In the genomic region with DNA sequence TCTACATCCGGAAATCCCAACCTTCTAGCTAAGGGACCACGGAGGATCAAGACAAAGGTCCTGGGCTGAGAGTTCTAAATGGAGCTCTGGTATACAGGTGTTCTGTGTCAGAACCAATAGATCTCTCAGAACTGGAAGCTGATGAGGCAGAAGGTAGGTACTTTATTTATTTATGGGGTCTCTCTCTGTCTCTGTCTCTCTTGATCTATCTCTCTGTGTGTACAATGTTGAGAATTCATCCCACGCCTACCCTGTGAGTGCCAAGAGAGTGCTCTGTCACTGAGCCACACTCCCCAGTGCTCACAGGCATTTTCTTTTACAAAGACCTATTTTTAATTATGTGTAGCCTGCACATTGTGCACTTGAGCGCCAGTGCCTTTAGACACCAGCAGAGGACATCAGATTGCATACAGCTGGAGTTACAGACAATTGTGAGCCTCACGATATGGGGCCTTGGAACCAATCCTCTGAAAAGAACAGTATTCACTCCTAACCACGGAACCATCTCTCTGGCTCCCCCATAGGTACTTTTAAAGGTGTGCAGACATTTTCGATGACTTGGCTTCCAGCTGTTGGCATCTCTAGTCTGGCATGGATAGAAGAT, we compare ENCODE assay signal across 8 mouse cellular contexts. TPM values are rescaled to one million over a fixed set of nuclear protein-coding genes. Genes with fewer than 3 reads are reported as not detected.
DNase-seq lines count a peak whose midpoint lies in the region; ATAC-seq and TF ChIP-seq lines count a peak whose summit lies in the region.

Metap2 (minus strand) TSS at position 51 of the 604 bp plus-strand sequence.

- no peak within 1 kb of the TSS for H3K9ac ChIP-seq in forebrain, embryonic 16.5 days (replicated peaks; ENCODE audit: low read depth, low read length)
- H3K9ac ChIP-seq in hindbrain, embryonic 14.5 days: no peak within 1 kb of the TSS
- H3K9ac ChIP-seq in liver, embryonic 16.5 days (ENCODE audit: low read depth, low read length): no peak within 1 kb of the TSS

- no peaks in the 10 kb centered on the region for H3K27me3 ChIP-seq in cerebellum, adult 2 months (ENCODE audit: control insufficient read depth, insufficient read depth, low read length)
- H3K27me3 ChIP-seq in forebrain, embryonic 16.5 days (replicated peaks; ENCODE audit: control insufficient read depth, insufficient read depth, low read length): no peaks in the 10 kb centered on the region
- no peaks in the 10 kb centered on the region for H3K27me3 ChIP-seq in hindbrain, embryonic 14.5 days (ENCODE audit: control insufficient read depth, insufficient read depth, low read length)
- H3K27me3 ChIP-seq in liver, embryonic 16.5 days (ENCODE audit: control insufficient read depth, insufficient read depth, low read depth, low read length): no peaks in the 10 kb centered on the region; the same call in 1 of the 2 replicates

- ATAC-seq in forebrain, embryonic 16.5 days: no peak
- ATAC-seq in hindbrain, embryonic 14.5 days (ENCODE audit: low FRiP score): no peak
- no peak for ATAC-seq in liver, embryonic 16.5 days (ENCODE audit: low read depth)

- TF ChIP-seq CTCF in cerebellum, adult 2 months (IDR thresholded peaks at IDR 0.05; ENCODE audit: borderline replicate concordance, insufficient read depth, low read depth, low read length): no peak

- H3K4me3 ChIP-seq in cerebellum, adult 2 months (replicated peaks; ENCODE audit: insufficient read depth, low read depth, low read length): no peak within 1 kb of the TSS
- H3K4me3 ChIP-seq in forebrain, embryonic 16.5 days (replicated peaks; ENCODE audit: low read length): no peak within 1 kb of the TSS
- no peak within 1 kb of the TSS for H3K4me3 ChIP-seq in hindbrain, embryonic 14.5 days (replicated peaks; ENCODE audit: low read length)
- H3K4me3 ChIP-seq in liver, embryonic 16.5 days (ENCODE audit: low read depth, low read length): no peak within 1 kb of the TSS

- no peaks in the 10 kb centered on the region for H3K9me3 ChIP-seq in forebrain, embryonic 16.5 days (ENCODE audit: control insufficient read depth, low read length)
- no peaks in the 10 kb centered on the region for H3K9me3 ChIP-seq in hindbrain, embryonic 14.5 days (ENCODE audit: control insufficient read depth, low read length)
- no peaks in the 10 kb centered on the region for H3K9me3 ChIP-seq in liver, embryonic 16.5 days (replicated peaks; ENCODE audit: control insufficient read depth, low read length)

- no peak for TF ChIP-seq POLR2A in cerebellum, adult 2 months (IDR thresholded peaks at IDR 0.05; ENCODE audit: borderline replicate concordance, insufficient read depth, low read length)

- H3K27ac ChIP-seq in cerebellum, adult 2 months (ENCODE audit: insufficient read depth, low read length): no peak within 1 kb of the TSS
- no peak within 1 kb of the TSS for H3K27ac ChIP-seq in forebrain, embryonic 16.5 days (ENCODE audit: low read length)
- no peak within 1 kb of the TSS for H3K27ac ChIP-seq in hindbrain, embryonic 14.5 days
- H3K27ac ChIP-seq in liver, embryonic 16.5 days (ENCODE audit: low read length): no peak within 1 kb of the TSS

- H3K4me1 ChIP-seq in cerebellum, adult 2 months (ENCODE audit: control insufficient read depth, insufficient read depth, low read length): no peaks in the 10 kb centered on the region
- H3K4me1 ChIP-seq in forebrain, embryonic 16.5 days (replicated peaks; ENCODE audit: control insufficient read depth, insufficient read depth, low read length): no peaks in the 10 kb centered on the region
- H3K4me1 ChIP-seq in hindbrain, embryonic 14.5 days (replicated peaks; ENCODE audit: control insufficient read depth, insufficient read depth, low read length): no peaks in the 10 kb centered on the region
- H3K4me1 ChIP-seq in liver, embryonic 16.5 days (ENCODE audit: control insufficient read depth, low read depth, low read length): peaks cover 17% of the 10 kb centered on the region

- no peaks in the 10 kb centered on the region for H3K36me3 ChIP-seq in forebrain, embryonic 16.5 days (ENCODE audit: control insufficient read depth, insufficient read depth)
- H3K36me3 ChIP-seq in hindbrain, embryonic 14.5 days (replicated peaks; ENCODE audit: control insufficient read depth, insufficient read depth): no peaks in the 10 kb centered on the region
- H3K36me3 ChIP-seq in liver, embryonic 16.5 days (ENCODE audit: control insufficient read depth, insufficient read depth): no peaks in the 10 kb centered on the region

- WGBS in cerebellum, adult 2 months: 47% methylated on average over 7 of the region's 7 CpGs
- 61% methylated on average over 7 of the region's 7 CpGs for WGBS in forebrain, embryonic 16.5 days
- WGBS in hindbrain, embryonic 14.5 days: 71% methylated on average over 7 of the region's 7 CpGs
- WGBS in liver, embryonic 16.5 days (ENCODE audit: insufficient replicate concordance): 67% methylated on average over 7 of the region's 7 CpGs

- DNase-seq in cerebellum, adult 2 months: no peak
- DNase-seq in cerebellum, adult 11-12 months: no peak
- peak; percentile 23 for DNase-seq in ZHBTc4 (ENCODE audit: low read depth, low spot score)
- DNase-seq in hindbrain, embryonic 14.5 days (ENCODE audit: low spot score): no peak
- DNase-seq in right cerebral cortex, postnatal 14 days: no peak
- DNase-seq in cerebellum, adult 8-10 months: no peak

- no peak within 1 kb of the TSS for H3K4me2 ChIP-seq in forebrain, embryonic 16.5 days (ENCODE audit: low read length)
- H3K4me2 ChIP-seq in hindbrain, embryonic 14.5 days (replicated peaks): no peak within 1 kb of the TSS
- H3K4me2 ChIP-seq in liver, embryonic 16.5 days (ENCODE audit: low read depth, low read length): no peak within 1 kb of the TSS

RNA-seq across cellular contexts. Expression of gene Metap2, which starts in this region (rescaled TPM):
- 115 and 131 TPM in 2 replicates for polyA plus RNA-seq in cerebellum, adult 2 months (2012; rRNA removed)
- 147 and 156 TPM in 2 replicates for polyA plus RNA-seq in forebrain, embryonic 16.5 days (2015; fragmentation: Nextera tagmentation; extraction: Ambion mirVana)
- polyA plus RNA-seq in hindbrain, embryonic 14.5 days (2014; fragmentation: Nextera tagmentation; extraction: Ambion mirVana): 153 and 161 TPM in 2 replicates
- 161 TPM in 2 replicates for polyA plus RNA-seq in liver, embryonic 16.5 days (2015; fragmentation: Nextera tagmentation; extraction: Ambion mirVana)
